Mouse (Mus musculus) skeletal muscle tissue, adult 2 months (tissue): ENCODE results near the gene Fam185a.

ENCODE experiments used
- DNase-seq: peaks from one replicate; pipeline ENCODE4 v3.0.0-alpha.2; 2012; ENCODE audit warnings: low read depth, low spot score

The Fam185a gene

DNA sequence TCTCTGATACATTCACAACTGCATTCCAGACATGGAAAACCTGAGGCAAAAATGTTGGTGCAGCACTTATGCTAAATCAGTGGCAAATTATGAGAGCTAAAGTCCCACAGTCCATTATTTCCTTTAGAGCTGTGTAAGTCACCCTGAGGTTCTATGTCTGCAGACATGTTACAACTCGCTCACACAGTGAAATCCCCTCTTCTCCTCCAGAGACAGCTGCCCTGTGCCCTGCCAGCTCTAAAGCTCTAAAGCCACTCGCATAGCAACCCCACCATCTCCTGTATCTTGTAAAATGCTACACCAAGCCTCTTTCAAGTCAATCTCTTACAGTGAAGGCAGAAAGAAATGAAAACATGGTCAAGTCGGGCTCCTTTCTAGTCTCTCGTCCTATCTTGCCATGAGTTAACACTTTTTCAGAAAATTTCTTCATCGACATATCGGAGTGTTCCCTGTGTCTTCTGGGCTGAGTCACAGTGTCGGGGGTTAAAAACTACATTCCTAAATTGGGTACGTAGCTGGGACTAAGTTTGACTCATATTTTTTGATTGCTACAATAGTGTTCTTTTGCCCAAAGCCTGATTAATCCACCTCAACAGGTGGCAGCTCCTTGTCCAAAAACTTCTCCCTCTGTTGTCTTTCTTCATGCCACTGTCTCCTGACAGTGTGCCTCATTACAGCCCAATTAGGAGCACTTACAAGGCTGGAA is 68.7 kb downstream of the Fam185a start:
- no peak for DNase-seq

- DNase-seq, result no peak
Measured at GRCm38 (mm10) chr5:21494781-21495180, 70.0 kb downstream of the Fam185a start.

DNA sequence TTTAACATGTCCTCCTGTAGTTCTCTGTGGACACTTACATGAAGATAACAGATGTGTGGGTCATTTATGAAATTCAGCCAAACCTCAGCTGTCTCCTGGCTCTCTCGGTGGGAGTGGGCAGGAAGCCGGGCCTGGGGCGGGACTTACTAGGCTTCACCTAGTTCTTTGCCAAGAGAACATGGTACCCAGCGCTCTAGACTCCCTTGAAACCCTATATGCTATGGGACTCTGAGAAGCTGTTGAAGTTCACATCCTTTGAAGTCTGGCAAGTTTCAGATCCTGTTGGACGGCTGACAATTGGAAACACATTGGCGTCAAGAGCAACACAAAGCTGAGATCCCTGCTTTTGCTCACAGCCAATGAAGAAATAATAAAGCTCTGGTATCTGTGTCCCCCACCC is 71.6 kb downstream of the Fam185a start:
- DNase-seq, result peak; percentile 49

- DNase-seq, result peak; percentile 72
Measured at GRCm38 (mm10) chr5:21496881-21497280, 72.1 kb downstream of the Fam185a start.

DNA sequence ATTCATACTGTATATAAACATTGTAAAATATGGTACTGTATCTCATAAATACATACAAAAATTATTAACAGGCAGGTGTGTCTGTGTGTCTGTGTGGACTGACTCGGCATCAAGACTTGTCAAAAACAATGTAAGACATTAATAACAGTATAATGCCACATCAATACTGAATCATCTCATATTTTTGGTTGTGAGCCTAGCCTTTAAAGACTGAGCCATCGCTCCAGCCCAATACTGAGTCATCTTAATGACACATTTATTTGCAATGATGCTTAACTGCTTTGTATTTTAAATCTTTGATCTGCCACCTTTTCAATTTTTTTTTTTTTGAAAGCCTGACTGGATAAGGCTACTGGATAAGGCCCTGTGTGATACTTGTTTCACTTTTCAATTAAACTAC is 73.7 kb downstream of the Fam185a start:
- DNase-seq, result no peak

DNA sequence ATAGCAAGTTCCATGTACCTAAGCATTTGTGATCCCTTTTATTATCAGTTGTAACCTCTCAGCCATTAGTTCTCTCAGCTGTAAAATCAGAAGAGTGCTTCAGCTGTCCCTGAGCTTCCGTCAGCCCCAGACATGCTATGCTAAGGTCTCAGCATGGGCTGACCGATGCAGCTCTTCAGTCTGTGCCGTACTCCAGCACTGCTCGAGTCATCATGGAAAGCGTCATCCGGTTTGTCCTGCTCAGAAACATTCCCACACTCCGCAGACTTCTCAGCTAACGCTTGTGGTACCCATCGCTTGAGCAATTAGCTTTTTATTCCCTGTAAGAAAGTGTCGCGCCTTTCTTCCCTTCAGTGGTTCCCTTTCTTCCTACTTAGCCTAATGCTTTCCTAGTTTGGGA is 74.2 kb downstream of the Fam185a start:
- DNase-seq, result no peak

- DNase-seq, result no peak
Measured at GRCm38 (mm10) chr5:21500133-21500532, 75.4 kb downstream of the Fam185a start.

DNA sequence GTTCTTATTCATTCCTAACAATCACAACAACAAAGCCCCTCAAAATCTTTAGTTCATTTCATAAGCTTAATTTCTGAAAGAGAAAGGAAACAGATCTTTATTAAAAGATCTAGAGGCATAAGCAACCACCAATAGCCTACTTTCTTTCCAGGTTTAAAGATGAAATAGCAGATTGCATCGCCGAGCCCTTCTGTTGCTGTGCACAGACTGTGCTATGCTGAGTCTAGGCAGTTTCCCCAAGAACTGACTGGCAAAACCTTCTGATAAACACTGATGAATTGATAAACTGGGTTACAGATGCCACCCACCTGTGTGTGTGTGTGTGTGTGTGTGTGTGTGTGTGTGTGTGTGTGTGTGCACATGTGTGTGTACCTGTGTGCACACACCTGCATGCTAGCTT is 76.2 kb downstream of the Fam185a start:
- no peak for DNase-seq

DNA sequence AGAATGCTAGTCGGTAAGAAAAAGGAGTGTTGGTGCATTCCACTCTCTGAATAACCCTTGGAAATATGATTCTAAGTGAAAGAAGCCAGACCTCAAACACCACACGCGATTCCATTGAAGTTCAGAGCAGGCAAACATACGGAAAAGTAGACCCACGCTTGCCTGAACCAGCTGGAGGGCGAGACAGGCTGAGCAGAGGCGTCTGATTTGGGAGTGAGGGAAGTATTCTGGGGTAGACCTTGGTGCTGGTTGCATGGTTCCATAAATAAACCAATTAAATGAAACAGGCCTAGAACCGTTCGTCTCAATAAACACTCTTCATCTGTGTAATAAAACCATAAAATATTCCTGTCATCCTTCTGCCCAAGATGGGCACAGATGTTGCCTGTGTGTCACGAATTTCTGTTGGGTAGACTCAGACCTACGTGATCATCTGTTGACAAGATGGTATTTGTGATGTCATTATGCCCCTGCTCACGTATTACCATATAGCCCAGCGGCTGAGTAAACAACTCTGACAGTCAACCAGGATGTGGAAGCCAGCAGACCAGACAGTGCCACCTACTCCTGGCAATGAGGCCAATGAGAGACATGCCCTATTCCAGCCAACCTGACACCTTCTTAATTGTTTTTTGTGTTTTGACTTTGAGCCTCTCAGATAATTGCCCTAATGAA is 78.3 kb downstream of the Fam185a start:
- DNase-seq, result no peak

GRCm38 (mm10) chr5:21505159-21505558 is 80.4 kb downstream of the Fam185a start:
- DNase-seq, result no peak

DNA sequence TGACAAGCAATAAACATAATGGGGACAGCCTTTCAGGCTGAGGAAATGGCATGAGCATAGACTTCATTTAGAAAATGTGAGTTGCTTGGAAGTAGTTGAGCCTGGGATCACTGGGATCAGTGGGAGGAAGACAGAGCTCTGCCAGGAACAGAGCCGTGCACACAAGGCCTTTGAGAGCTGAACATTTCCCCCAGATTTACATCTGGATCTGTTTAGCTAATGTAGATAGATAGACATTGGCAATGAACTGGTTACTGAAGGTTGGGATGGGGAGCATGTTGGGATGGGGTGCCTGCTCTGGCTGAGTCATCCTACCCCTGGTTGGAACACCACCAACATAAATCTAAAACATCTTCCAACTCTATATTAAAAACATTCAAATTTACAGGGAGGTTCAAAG is 82.1 kb downstream of the Fam185a start:
- no peak for DNase-seq

DNA sequence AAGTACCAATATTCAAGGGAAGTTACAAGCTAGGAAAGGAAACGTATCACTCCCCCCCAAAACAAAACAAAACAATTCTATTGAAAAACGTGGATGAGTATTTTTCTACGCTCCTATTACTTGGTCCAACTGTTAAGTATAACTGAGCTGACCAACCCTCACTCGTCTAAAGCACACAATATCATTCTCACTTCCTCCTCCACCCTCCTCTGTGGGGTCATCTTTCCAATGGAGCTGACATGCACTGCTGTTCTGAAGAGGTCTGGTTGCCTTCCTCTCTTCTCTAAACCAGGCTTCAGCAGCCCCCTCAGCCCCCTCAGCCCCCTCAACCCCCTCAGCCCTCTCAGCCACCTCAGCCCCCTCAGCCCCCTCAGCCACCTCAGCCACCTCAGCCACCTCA is 85.0 kb downstream of the Fam185a start:
- DNase-seq, result no peak

GRCm38 (mm10) chr5:21513363-21513762 is 88.6 kb downstream of the Fam185a start:
- no peak for DNase-seq

GRCm38 (mm10) chr5:21517562-21517961 is 92.8 kb downstream of the Fam185a start:
- DNase-seq, result no peak

- no peak for DNase-seq
Measured at GRCm38 (mm10) chr5:21518207-21518606, 93.4 kb downstream of the Fam185a start.

- DNase-seq, result no peak
Measured at GRCm38 (mm10) chr5:21519166-21519565, 94.4 kb downstream of the Fam185a start.

DNA sequence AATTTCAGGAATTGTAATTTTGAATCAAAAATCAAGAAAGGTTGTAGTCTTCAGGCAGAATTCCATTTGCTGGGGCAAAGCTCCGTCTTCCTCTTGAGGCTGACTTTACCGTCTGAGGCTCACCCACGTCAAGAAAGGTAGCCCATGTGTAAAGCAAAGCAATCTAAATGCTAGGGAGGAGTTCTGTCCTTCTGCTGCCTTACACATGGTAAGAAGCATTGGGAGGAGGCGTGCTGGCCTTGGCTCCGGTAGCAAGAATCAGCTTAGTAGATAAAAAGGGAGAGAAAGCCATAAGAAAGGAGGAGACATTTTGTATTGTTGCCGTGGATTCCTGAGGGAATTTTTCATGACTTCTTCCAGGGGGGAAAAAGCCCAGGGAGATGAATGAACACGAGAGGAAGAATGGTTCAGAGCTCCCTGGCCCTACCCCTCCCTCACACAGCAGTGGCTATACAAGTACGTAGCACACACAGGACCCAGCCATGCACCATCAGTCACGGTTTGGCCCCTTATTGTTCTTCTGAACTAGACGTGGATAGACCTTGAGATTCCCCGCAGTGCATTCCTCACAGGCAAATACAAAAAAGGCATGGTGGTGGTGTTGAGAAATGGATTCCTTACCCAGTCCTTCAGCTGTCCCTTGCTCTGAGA is 102.2 kb downstream of the Fam185a start:
- DNase-seq, result no peak

GRCm38 (mm10) chr5:21527488-21527911 is 102.7 kb downstream of the Fam185a start:
- peak; percentile 72 for DNase-seq

DNA sequence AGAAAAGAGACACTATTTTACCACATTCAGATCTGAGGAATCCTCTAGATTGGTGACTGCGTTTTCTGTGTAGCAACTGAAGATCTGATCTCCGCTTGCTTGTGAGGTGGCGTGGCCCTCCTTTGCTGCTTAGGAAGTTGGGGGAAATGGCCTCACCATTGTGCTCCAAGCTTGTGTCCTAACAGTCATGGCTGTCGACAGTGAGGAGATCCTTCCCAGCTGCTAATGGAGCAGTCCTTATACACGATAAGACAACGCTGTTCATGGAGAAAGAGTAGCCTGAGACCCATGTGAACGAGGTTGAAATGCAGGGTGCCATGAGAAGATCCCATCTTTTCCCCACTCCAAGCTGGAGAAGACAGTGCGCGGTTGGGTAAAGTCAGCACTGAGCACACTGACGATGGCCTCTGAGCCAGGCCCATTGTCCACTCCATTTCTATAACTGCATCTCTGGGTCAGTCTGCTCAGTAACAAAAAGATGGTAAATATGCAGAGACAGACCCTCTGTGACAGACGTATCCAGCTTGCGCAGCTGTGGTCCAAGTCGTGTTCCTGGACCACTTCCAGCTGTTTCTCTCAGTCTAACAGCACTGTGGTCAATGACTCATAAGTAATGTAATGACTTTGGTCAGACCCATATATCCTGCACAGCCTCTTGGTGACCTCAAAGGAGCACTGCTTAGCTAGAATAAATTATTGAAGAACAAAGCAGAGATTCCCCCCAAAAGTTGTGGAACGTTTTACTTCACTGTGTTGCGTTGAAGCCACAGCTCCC is 103.5 kb downstream of the Fam185a start:
- peak; percentile 49 for DNase-seq

- no peak for DNase-seq
Measured at GRCm38 (mm10) chr5:21529110-21529720, 104.5 kb downstream of the Fam185a start.
